Mouse (Mus musculus) intestine, postnatal 0 days (tissue): ENCODE measurements around the gene Dnali1. TPM values are rescaled to one million over a fixed set of nuclear protein-coding genes. Genes with fewer than 3 reads are reported as not detected.

Experiments used
- ATAC-seq: fragments of 200-750 bp; cut with Nextera tagmentation; 2 replicates; pipeline ENCODE4 v1.8.0; 2017; ENCODE audit warnings: mild to moderate bottlenecking, moderate TSS enrichment, moderate library complexity
- H3K27ac ChIP-seq: fragments of 300-500 bp; sonication (generic); 2 replicates; pipeline ENCODE4 v1.5.1; 2014; ENCODE audit warnings: mild to moderate bottlenecking, low read depth, low read length, moderate library complexity
- H3K27me3 ChIP-seq: fragments of 300-500 bp; sonication (generic); replicated peaks from 2 replicates; pipeline ENCODE4 v1.6.1; 2014; ENCODE audit warnings: low read length, mixed read lengths; ENCODE audit not compliant: control insufficient read depth, insufficient read depth
- H3K36me3 ChIP-seq: fragments of 300-500 bp; sonication (generic); 2 replicates; pipeline ENCODE4 v1.6.1; 2014; ENCODE audit warnings: mild to moderate bottlenecking, moderate library complexity; ENCODE audit not compliant: control insufficient read depth, insufficient read depth
- H3K4me1 ChIP-seq: fragments of 300-500 bp; sonication (generic); replicated peaks from 2 replicates; pipeline ENCODE4 v1.6.1; 2014; ENCODE audit warnings: antibody characterized with exemption, low read length, mixed read lengths; ENCODE audit not compliant: control insufficient read depth, insufficient read depth
- H3K4me2 ChIP-seq: fragments of 300-500 bp; sonication (generic); replicated peaks from 2 replicates; pipeline ENCODE4 v1.6.1; 2014; ENCODE audit warnings: low read depth, mild to moderate bottlenecking, moderate library complexity
- H3K4me3 ChIP-seq: fragments of 300-500 bp; sonication (generic); 2 replicates; pipeline ENCODE4 v1.5.1; 2014; ENCODE audit warnings: low read depth, low read length
- H3K9ac ChIP-seq: fragments of 300-500 bp; sonication (generic); 2 replicates; pipeline ENCODE4 v1.6.1; 2014; ENCODE audit warnings: mild to moderate bottlenecking, low read depth, low read length
- H3K9me3 ChIP-seq: fragments of 300-500 bp; sonication (generic); 2 replicates; pipeline ENCODE4 v1.6.1; 2016; ENCODE audit warnings: mixed run types; ENCODE audit not compliant: control insufficient read depth
- CTCF ChIP-seq: sonication (generic); IDR thresholded peaks from 2 replicates; pipeline ENCODE4 v1.5.1; 2016; ENCODE audit warnings: low read depth, mild to moderate bottlenecking, control low read depth, antibody characterized with exemption, moderate library complexity
- WGBS: fragments of 180-500 bp; shearing (Covaris S2); extraction: QIAGEN DNeasy Blood & Tissue Kit; methylation state at CpG from one replicate; pipeline ENCODE4 v1.1.7; 2014; 5-methylcytosine and 5-hydroxymethylcytosine counted together
- polyA plus RNA-seq: library from polyadenylated mRNA; unstranded; fragments of >200 nt; fragmentation: Nextera tagmentation; extraction: Ambion mirVana; gene quantifications from 2 replicates; pipeline ENCODE4 v1.2.1, GENCODE M21; 2015

Dnali1 gene
- polyA plus RNA-seq, 1 experiment from 2014 or later: not detected

- no peak for TF ChIP-seq CTCF
- no peaks in the 10 kb centered on the region for H3K27me3 ChIP-seq
- no peaks in the 10 kb centered on the region for H3K4me1 ChIP-seq
- no peak overlapping the region for H3K4me3 ChIP-seq
- H3K36me3 ChIP-seq: peaks cover 10% of the 10 kb centered on the region
- no peak overlapping the region for H3K4me2 ChIP-seq
- ATAC-seq: no peak
- no peak overlapping the region for H3K27ac ChIP-seq
- H3K9ac ChIP-seq: no peak overlapping the region
- no peaks in the 10 kb centered on the region for H3K9me3 ChIP-seq
- 86% methylated on average over 4 of the region's 4 CpGs for WGBS
Measured at GRCm38 (mm10) chr4:125097412-125097811, 31.9 kb upstream of the Dnali1 start.

- peaks cover 14% of the 10 kb centered on the region for H3K36me3 ChIP-seq
- no peaks in the 10 kb centered on the region for H3K9me3 ChIP-seq
- H3K9ac ChIP-seq: no peak overlapping the region
- no peak for TF ChIP-seq CTCF
- no peaks in the 10 kb centered on the region for H3K4me1 ChIP-seq
- no peak overlapping the region for H3K27ac ChIP-seq
- no peak overlapping the region for H3K4me3 ChIP-seq
- WGBS: 82% methylated on average over 5 of the region's 5 CpGs
- ATAC-seq: no peak
- H3K4me2 ChIP-seq: no peak overlapping the region
- no peaks in the 10 kb centered on the region for H3K27me3 ChIP-seq
Measured at GRCm38 (mm10) chr4:125096066-125096465, 30.6 kb upstream of the Dnali1 start.

GRCm38 (mm10) chr4:125093031-125093430 is 27.5 kb upstream of the Dnali1 start:
- 95% methylated on average over 5 of the region's 5 CpGs for WGBS
- Histone ChIP-seq H3K27ac (no peak overlapping the region), H3K4me1 (no peaks in the 10 kb centered on the region), H3K4me3 (no peak overlapping the region), H3K27me3 (no peaks in the 10 kb centered on the region), H3K9ac (no peak overlapping the region), H3K36me3 (peaks cover 34% of the 10 kb centered on the region), H3K4me2 (no peak overlapping the region), H3K9me3 (no peaks in the 10 kb centered on the region)
- no peak for TF ChIP-seq CTCF
- ATAC-seq: no peak

- no peaks in the 10 kb centered on the region for H3K27me3 ChIP-seq
- peak; percentile 94 for ATAC-seq
- peak overlapping the region; percentile 81 for H3K9ac ChIP-seq
- H3K9me3 ChIP-seq: no peaks in the 10 kb centered on the region
- TF ChIP-seq CTCF: no peak
- H3K36me3 ChIP-seq: peaks cover 21% of the 10 kb centered on the region
- H3K27ac ChIP-seq: peak overlapping the region; percentile 95
- WGBS: under 1% methylated on average over 45 of the region's 45 CpGs
- peaks cover 5% of the 10 kb centered on the region; the same call in 1 of the 2 replicates for H3K4me1 ChIP-seq
- peak overlapping the region; percentile 78 for H3K4me2 ChIP-seq
- H3K4me3 ChIP-seq: peak overlapping the region; percentile 84
Measured at GRCm38 (mm10) chr4:125085346-125085841, 19.9 kb upstream of the Dnali1 start.

- TF ChIP-seq CTCF: peak; percentile 89
- Histone ChIP-seq H3K4me1 (peaks cover 5% of the 10 kb centered on the region; the same call in 1 of the 2 replicates), H3K9me3 (no peaks in the 10 kb centered on the region), H3K27ac (peak within 1 kb of the TSS; percentile 95), H3K27me3 (no peaks in the 10 kb centered on the region), H3K4me2 (peak within 1 kb of the TSS; percentile 78), H3K4me3 (peak within 1 kb of the TSS; percentile 84), H3K9ac (peak within 1 kb of the TSS; percentile 81), H3K36me3 (peaks cover 13% of the 10 kb centered on the region)
- peak; percentile 87 for ATAC-seq
- WGBS: 1% methylated on average over 63 of the region's 63 CpGs
Measured at GRCm38 (mm10) chr4:125084403-125085345, 19.2 kb upstream of the Dnali1 start, which contains the start of gene Meaf6. Gene Meaf6, plus strand, starts transcription at chr4:125085134.

GRCm38 (mm10) chr4:125078698-125079097 is 13.2 kb upstream of the Dnali1 start:
- WGBS: 40% methylated on average over 2 of the region's 2 CpGs
- Histone ChIP-seq H3K9me3 (no peaks in the 10 kb centered on the region), H3K27me3 (no peaks in the 10 kb centered on the region), H3K9ac (no peak overlapping the region), H3K4me2 (no peak overlapping the region), H3K4me3 (no peak overlapping the region), H3K36me3 (peaks cover 24% of the 10 kb centered on the region), H3K4me1 (no peaks in the 10 kb centered on the region), H3K27ac (no peak overlapping the region)
- no peak for TF ChIP-seq CTCF
- peak; percentile 68 for ATAC-seq
